Mouse (Mus musculus) heart, postnatal 0 days (tissue): ENCODE data around the gene Ppp1r13l. TPM values are rescaled to one million over a fixed set of nuclear protein-coding genes. Genes with fewer than 3 reads are reported as not detected.

Source experiments
- ATAC-seq: fragments of 200-750 bp; cut with Nextera tagmentation; 2 replicates; pipeline ENCODE4 v1.8.0; 2017; ENCODE audit warnings: low read depth, moderate number of reproducible peaks, moderate library complexity; ENCODE audit not compliant: insufficient read depth
- DNase-seq: peaks from one replicate; pipeline ENCODE4 v3.0.0-alpha.2; 2016; ENCODE audit warnings: low spot score
- H3K27ac ChIP-seq: fragments of 300-500 bp; sonication (generic); 2 replicates; pipeline ENCODE4 v1.5.1; 2014; ENCODE audit warnings: low read depth, mild to moderate bottlenecking
- H3K27me3 ChIP-seq: fragments of 300-500 bp; sonication (generic); 2 replicates; pipeline ENCODE4 v1.6.1; 2014; ENCODE audit warnings: low read length, mixed read lengths; ENCODE audit not compliant: control insufficient read depth, insufficient read depth
- H3K36me3 ChIP-seq: fragments of 300-500 bp; sonication (generic); replicated peaks from 2 replicates; pipeline ENCODE4 v1.6.1; 2014; ENCODE audit warnings: low read length, mixed read lengths; ENCODE audit not compliant: control insufficient read depth, insufficient read depth
- H3K4me1 ChIP-seq: fragments of 300-500 bp; sonication (generic); 2 replicates; pipeline ENCODE4 v1.6.1; 2014; ENCODE audit warnings: antibody characterized with exemption; ENCODE audit not compliant: control insufficient read depth, insufficient read depth
- H3K4me2 ChIP-seq: fragments of 300-500 bp; sonication (generic); 2 replicates; pipeline ENCODE4 v1.6.1; 2014; ENCODE audit warnings: low read depth, mild to moderate bottlenecking, low read length, moderate library complexity
- H3K4me3 ChIP-seq: fragments of 300-500 bp; sonication (generic); 2 replicates; pipeline ENCODE4 v1.5.1; 2014; ENCODE audit warnings: low read depth, low read length
- H3K9ac ChIP-seq: fragments of 300-500 bp; sonication (generic); replicated peaks from 2 replicates; pipeline ENCODE4 v1.6.1; 2014; ENCODE audit warnings: low read depth, low read length, mixed read lengths
- H3K9me3 ChIP-seq: fragments of 300-500 bp; sonication (generic); replicated peaks from 2 replicates; pipeline ENCODE4 v1.6.1; 2016; ENCODE audit warnings: low read length; ENCODE audit not compliant: control insufficient read depth
- CTCF ChIP-seq: IDR thresholded peaks from 2 replicates; pipeline ENCODE4 v1.5.1; 2016; ENCODE audit warnings: antibody characterized with exemption, control low read depth, low read depth
- EP300 ChIP-seq: IDR thresholded peaks from 2 replicates; pipeline ENCODE4 v1.6.1; 2016; ENCODE audit warnings: antibody characterized with exemption, low read depth
- WGBS: fragments of 180-500 bp; shearing (Covaris S2); extraction: QIAGEN DNeasy Blood & Tissue Kit; methylation state at CpG from one replicate; pipeline ENCODE4 v1.1.7; 2014; 5-methylcytosine and 5-hydroxymethylcytosine counted together
- polyA plus RNA-seq: library from polyadenylated mRNA; unstranded; fragments of >200 nt; fragmentation: Nextera tagmentation; extraction: Ambion mirVana; gene quantifications from 2 replicates; pipeline ENCODE4 v1.2.1, GENCODE M21; 2015
- total RNA-seq: library from RNA; depleted of rRNA; stranded (reverse); fragments of >200 nt; gene quantifications from 2 replicates; pipeline ENCODE4 v1.2.3, GENCODE M21; 2014; ENCODE audit warnings: low replicate concordance

Ppp1r13l gene
- total and polyA plus RNA-seq, 2 experiments from 2014 or later, result 11.8 to 12.0 TPM

- Histone ChIP-seq H3K4me2 (no peak overlapping the region), H3K27ac (no peak overlapping the region), H3K9ac (no peak overlapping the region), H3K4me1 (peaks cover 8% of the 10 kb centered on the region), H3K4me3 (no peak overlapping the region), H3K9me3 (no peaks in the 10 kb centered on the region), H3K36me3 (peaks cover 42% of the 10 kb centered on the region), H3K27me3 (no peaks in the 10 kb centered on the region)
- ATAC-seq (no peak), DNase-seq (no peak)
- 74% methylated on average over 10 of the region's 10 CpGs for WGBS
- TF ChIP-seq CTCF, result no peak
- TF ChIP-seq EP300, result no peak
These were observed 3.2 kb upstream of the Ppp1r13l start for GRCm38 (mm10) chr7:19356311-19356710.

- TF ChIP-seq EP300, result no peak
- no peak for TF ChIP-seq CTCF
- DNase-seq, result no peak
- H3K36me3 ChIP-seq, result peaks cover 31% of the 10 kb centered on the region
- no peaks in the 10 kb centered on the region for H3K27me3 ChIP-seq
- H3K4me3 ChIP-seq, result no peak overlapping the region
- 89% methylated on average over 25 of the region's 25 CpGs for WGBS
- no peak overlapping the region for H3K4me2 ChIP-seq
- no peak overlapping the region for H3K9ac ChIP-seq
- no peak for ATAC-seq
- H3K9me3 ChIP-seq, result no peaks in the 10 kb centered on the region
- H3K4me1 ChIP-seq, result peaks cover 8% of the 10 kb centered on the region
- no peak overlapping the region for H3K27ac ChIP-seq
These were observed 1.9 kb upstream of the Ppp1r13l start for GRCm38 (mm10) chr7:19357381-19358375.

DNA sequence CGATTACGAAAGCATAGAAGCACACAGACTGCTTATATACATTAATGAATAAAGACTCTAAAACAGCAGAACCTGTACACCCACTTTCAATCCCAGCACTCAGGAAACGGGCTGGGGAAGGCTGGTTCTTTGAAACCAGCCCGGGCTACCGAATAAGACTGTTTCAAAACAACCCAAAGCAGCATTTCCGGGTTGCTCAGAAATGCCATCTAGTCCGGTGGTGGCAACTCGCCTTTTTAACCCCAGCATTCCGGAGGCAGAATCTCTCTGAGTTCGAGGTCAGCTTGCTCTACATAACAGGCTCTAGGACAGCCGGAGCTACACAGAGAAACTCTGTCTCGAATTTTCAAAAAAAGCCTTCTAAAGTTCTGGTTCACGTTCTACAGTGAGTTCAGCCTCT is 915 bp upstream of the Ppp1r13l start:
- Histone ChIP-seq H3K9me3 (no peaks in the 10 kb centered on the region), H3K4me1 (peaks cover 14% of the 10 kb centered on the region), H3K9ac (peak overlapping the region; percentile 66), H3K4me2 (peak overlapping the region; percentile 79), H3K27me3 (no peaks in the 10 kb centered on the region), H3K36me3 (peaks cover 22% of the 10 kb centered on the region), H3K27ac (no peak overlapping the region), H3K4me3 (peak overlapping the region; percentile 62)
- no peak for DNase-seq
- WGBS, result 14% methylated on average over 13 of the region's 13 CpGs
- no peak for ATAC-seq
- no peak for TF ChIP-seq EP300

GRCm38 (mm10) chr7:19359892-19360641 is 518 bp downstream of the Ppp1r13l start:
- Histone ChIP-seq H3K4me2 (peak overlapping the region; percentile 79), H3K4me1 (peaks cover 18% of the 10 kb centered on the region), H3K4me3 (peak overlapping the region; percentile 62), H3K9me3 (no peaks in the 10 kb centered on the region), H3K27me3 (no peaks in the 10 kb centered on the region), H3K36me3 (peaks cover 11% of the 10 kb centered on the region), H3K27ac (peak overlapping the region; percentile 87), H3K9ac (peak overlapping the region; percentile 66)
- DNase-seq (peak; percentile 70), ATAC-seq (peak; percentile 43)
- no peak for TF ChIP-seq CTCF
- no peak for TF ChIP-seq EP300
- WGBS, result under 1% methylated on average over 45 of the region's 45 CpGs

- peaks cover 21% of the 10 kb centered on the region for H3K4me1 ChIP-seq
- H3K9me3 ChIP-seq, result no peaks in the 10 kb centered on the region
- no peaks in the 10 kb centered on the region for H3K27me3 ChIP-seq
- ATAC-seq, result peak; percentile 77
- H3K9ac ChIP-seq, result peak overlapping the region; percentile 56
- H3K27ac ChIP-seq, result peak overlapping the region; percentile 87
- no peak for TF ChIP-seq CTCF
- TF ChIP-seq EP300, result no peak
- H3K36me3 ChIP-seq, result peaks cover 5% of the 10 kb centered on the region; the same call in 1 of the 2 replicates
- H3K4me2 ChIP-seq, result peak overlapping the region; percentile 79
- 1% methylated on average over 25 of the region's 27 CpGs for WGBS
- peak; percentile 96 for DNase-seq
- peak overlapping the region; percentile 62 for H3K4me3 ChIP-seq
These were observed 1.4 kb downstream of the Ppp1r13l start for GRCm38 (mm10) chr7:19360944-19361343.
